Mouse (Mus musculus) small intestine, adult 2 months (tissue): Measurements from ENCODE around the gene Ovol2.

Experiments used
- CTCF ChIP-seq: fragments of 200-500 bp; IDR thresholded peaks from 2 replicates; pipeline ENCODE4 v1.5.1; 2012; ENCODE audit warnings: low read depth, mild to moderate bottlenecking, control low read depth, inconsistent platforms, low read length, moderate library complexity, mixed read lengths; ENCODE audit not compliant: insufficient replicate concordance, insufficient read length; ENCODE audit errors: extremely low read depth
- POLR2A ChIP-seq: fragments of 200-500 bp; IDR thresholded peaks from 2 replicates; pipeline ENCODE4 v1.6.1; 2012; ENCODE audit warnings: low read depth, mild to moderate bottlenecking, control low read depth, inconsistent platforms, low read length, moderate library complexity

- TF ChIP-seq CTCF: no peak
- no peak for TF ChIP-seq POLR2A
These were observed 55.1 kb downstream of the Ovol2 start for GRCm38 (mm10) chr2:144276885-144277284.
